Mouse (Mus musculus) induced T-regulatory cell, adult 2 months (primary cell): Measurements from ENCODE around the gene Cox11.

Experiments used
- DNase-seq: peaks from one replicate; pipeline ENCODE4 v3.0.0-alpha.2; 2012; ENCODE audit warnings: low read depth

Cox11 gene

GRCm38 (mm10) chr11:90664345-90664986 lies 26.5 kb downstream of the Cox11 start:
- DNase-seq: no peak

GRCm38 (mm10) chr11:90665161-90665560 lies 27.2 kb downstream of the Cox11 start:
- DNase-seq: no peak

GRCm38 (mm10) chr11:90666144-90666757 lies 28.3 kb downstream of the Cox11 start:
- DNase-seq: no peak

- no peak for DNase-seq
Observed at GRCm38 (mm10) chr11:90666916-90667315, 28.9 kb downstream of the Cox11 start.

- DNase-seq: no peak
Observed at GRCm38 (mm10) chr11:90667325-90667724, 29.4 kb downstream of the Cox11 start.

- DNase-seq: peak; percentile 23
Observed at GRCm38 (mm10) chr11:90675479-90676110, 37.6 kb downstream of the Cox11 start.

- DNase-seq: no peak
Observed at GRCm38 (mm10) chr11:90677027-90677426, 39.1 kb downstream of the Cox11 start.

- no peak for DNase-seq
Observed at GRCm38 (mm10) chr11:90677771-90678288, 39.9 kb downstream of the Cox11 start.

- DNase-seq: no peak
Observed at GRCm38 (mm10) chr11:90678582-90678981, 40.6 kb downstream of the Cox11 start.

- DNase-seq: no peak
Observed at GRCm38 (mm10) chr11:90681171-90681570, 43.2 kb downstream of the Cox11 start.

GRCm38 (mm10) chr11:90684765-90685164 lies 46.8 kb downstream of the Cox11 start:
- DNase-seq: no peak

GRCm38 (mm10) chr11:90685196-90685595 lies 47.2 kb downstream of the Cox11 start:
- DNase-seq: no peak

GRCm38 (mm10) chr11:90686287-90687025 lies 48.5 kb downstream of the Cox11 start:
- no peak for DNase-seq

GRCm38 (mm10) chr11:90687040-90687439 lies 49.1 kb downstream of the Cox11 start:
- no peak for DNase-seq

- no peak for DNase-seq
Observed at GRCm38 (mm10) chr11:90687460-90688416, 49.8 kb downstream of the Cox11 start, which contains the start of gene Tom1l1. TSS of gene Tom1l1 (minus strand) at chr11:90688366.

GRCm38 (mm10) chr11:90690361-90690760 lies 52.4 kb downstream of the Cox11 start:
- DNase-seq: no peak

- no peak for DNase-seq
Observed at GRCm38 (mm10) chr11:90694206-90694605, 56.2 kb downstream of the Cox11 start.
